Mouse (Mus musculus) heart, postnatal 0 days (tissue): ENCODE results near the gene Fam129c.

ENCODE experiments used
- CTCF ChIP-seq: IDR thresholded peaks from 2 replicates; pipeline ENCODE4 v1.5.1; 2016; ENCODE audit warnings: antibody characterized with exemption, control low read depth, low read depth
- EP300 ChIP-seq: IDR thresholded peaks from 2 replicates; pipeline ENCODE4 v1.6.1; 2016; ENCODE audit warnings: antibody characterized with exemption, low read depth

- no peak for TF ChIP-seq CTCF
- no peak for TF ChIP-seq EP300
Measured at GRCm38 (mm10) chr8:71588762-71589161, 8.7 kb upstream of the Fam129c start.
